Mouse (Mus musculus): ENCODE results near the gene Mus81.

- no peak for TF ChIP-seq CTCF (IDR thresholded peaks at IDR 0.05; ENCODE audit: borderline replicate concordance, insufficient read depth, low read length)
- TF ChIP-seq POLR2A (IDR thresholded peaks at IDR 0.05; ENCODE audit: low read depth, low read length), result 0 out of 2 replicates have a peak, but pooled peaks have one; percentile 7
These were observed 6.1 kb upstream of the Mus81 start for GRCm38 (mm10) chr19:5494314-5494713.
